Mouse (Mus musculus): Measurements from ENCODE around the gene Tgfbr1.

DNA sequence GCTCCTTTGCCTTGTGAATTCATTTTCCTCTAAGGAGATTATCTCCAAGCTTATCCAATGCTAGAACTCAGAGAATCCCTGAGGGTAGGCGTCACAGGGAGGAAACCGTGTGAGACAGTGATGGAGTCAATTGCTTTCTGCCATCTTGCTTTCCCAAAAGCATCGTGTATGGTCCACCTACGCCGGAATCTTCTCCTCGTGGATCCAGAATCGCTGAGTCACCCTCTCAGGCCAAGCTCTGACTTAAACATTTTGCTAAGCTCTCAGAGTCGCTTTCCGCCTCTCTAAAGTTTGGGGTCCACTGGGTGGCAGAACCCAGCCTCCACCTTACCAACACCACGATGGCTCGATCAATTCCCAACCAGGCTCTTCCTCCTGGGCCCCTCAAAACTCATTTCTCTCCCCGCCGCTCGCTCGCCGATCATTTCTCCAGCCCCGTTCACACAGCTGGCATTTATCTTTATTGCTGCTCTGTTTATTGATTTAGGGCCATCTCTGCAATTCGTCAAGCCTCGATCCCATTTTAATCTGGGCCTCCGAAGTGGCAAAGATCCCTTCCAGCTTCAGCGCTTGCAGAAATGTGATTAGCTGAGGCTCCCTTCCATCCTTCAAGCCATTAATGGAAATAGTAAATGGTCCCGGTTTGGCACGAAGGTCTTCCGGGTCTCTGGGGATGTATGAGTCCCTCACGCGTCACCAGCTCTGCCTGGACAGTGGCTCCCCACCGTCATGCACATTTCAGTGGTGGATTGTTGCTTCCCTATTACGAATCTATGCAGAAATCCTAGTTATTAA lies 82.7 kb downstream of the Tgfbr1 start:
- TF ChIP-seq POLR2A (IDR thresholded peaks at IDR 0.05; ENCODE audit: low read depth, low read length), result no peak
- no peak for TF ChIP-seq CTCF (IDR thresholded peaks at IDR 0.05; ENCODE audit: extremely low read depth, insufficient read depth, insufficient read length, insufficient replicate concordance)

Data from spleen, adult 2 months (tissue).